Mouse (Mus musculus): ENCODE measurements around the gene Dennd6a. TPM values are rescaled to one million over a fixed set of nuclear protein-coding genes. Genes with fewer than 3 reads are reported as not detected.

Dennd6a gene
- total RNA-seq, 4 experiments from 2014 or later = 31.6 to 44.2 (median 40.0) TPM

DNA sequence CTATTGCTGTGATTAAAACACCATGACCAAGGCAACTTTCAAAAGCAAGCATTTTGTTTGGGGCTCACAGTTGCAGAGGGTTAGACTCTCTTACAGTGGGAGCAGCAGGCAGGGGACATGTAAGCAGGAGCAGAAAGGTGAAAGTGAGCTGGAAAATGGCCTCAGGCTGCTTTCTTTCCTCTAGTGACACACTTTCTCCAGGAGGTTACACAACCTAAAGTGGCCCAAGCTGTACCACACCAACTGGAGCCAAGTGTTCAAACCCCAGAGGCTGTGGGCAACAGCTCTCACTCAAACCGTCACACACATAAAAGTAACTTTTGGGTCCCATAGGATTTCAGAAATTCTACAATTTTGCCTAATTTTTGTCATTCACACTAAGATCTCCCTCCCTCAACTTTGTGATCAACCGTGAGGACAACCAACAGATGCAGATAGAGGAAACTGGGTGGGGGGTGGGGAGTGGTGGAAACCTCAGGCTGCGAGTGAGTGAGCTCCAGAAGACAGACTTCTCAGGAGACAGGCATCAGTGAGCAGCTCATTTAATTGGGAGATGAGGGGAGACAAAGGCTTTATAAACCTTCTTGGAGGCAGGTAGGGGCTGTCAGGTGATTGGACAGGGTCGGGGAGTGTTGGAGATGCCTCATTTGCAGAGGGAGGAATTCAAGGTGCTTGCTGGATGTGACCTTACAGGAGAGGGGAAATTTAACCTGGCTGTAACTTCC, 1.5 kb upstream of the Dennd6a start:
- DNase-seq = no peak

DNA sequence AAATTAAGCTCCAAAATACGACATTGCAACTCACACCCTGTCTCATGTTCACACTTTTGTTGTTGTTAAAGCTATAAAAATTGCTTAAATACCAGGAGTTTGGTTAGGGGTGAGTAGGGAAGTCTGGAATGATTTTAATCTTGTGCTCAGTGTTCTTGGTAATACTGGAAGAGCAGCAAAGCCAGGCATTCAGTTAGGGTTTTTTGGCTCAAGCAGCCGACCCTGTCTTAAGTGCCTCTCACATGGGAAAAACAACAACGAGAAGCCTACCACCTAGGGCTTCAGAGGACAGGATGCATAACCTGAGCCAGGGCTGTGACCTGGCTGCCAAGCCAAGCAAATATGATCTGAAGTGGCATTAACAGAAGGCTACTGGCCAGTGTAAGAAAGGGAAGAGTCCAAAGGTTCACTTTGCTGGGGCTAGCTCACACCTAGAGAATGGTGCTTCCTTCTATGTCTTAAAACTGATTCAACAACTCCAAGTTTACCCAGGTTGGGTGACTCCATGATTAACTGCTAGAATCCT, 2.7 kb downstream of the Dennd6a start:
- DNase-seq = no peak

GRCm38 (mm10) chr14:26578791-26579191, 5.1 kb downstream of the Dennd6a start:
- DNase-seq = no peak

DNA sequence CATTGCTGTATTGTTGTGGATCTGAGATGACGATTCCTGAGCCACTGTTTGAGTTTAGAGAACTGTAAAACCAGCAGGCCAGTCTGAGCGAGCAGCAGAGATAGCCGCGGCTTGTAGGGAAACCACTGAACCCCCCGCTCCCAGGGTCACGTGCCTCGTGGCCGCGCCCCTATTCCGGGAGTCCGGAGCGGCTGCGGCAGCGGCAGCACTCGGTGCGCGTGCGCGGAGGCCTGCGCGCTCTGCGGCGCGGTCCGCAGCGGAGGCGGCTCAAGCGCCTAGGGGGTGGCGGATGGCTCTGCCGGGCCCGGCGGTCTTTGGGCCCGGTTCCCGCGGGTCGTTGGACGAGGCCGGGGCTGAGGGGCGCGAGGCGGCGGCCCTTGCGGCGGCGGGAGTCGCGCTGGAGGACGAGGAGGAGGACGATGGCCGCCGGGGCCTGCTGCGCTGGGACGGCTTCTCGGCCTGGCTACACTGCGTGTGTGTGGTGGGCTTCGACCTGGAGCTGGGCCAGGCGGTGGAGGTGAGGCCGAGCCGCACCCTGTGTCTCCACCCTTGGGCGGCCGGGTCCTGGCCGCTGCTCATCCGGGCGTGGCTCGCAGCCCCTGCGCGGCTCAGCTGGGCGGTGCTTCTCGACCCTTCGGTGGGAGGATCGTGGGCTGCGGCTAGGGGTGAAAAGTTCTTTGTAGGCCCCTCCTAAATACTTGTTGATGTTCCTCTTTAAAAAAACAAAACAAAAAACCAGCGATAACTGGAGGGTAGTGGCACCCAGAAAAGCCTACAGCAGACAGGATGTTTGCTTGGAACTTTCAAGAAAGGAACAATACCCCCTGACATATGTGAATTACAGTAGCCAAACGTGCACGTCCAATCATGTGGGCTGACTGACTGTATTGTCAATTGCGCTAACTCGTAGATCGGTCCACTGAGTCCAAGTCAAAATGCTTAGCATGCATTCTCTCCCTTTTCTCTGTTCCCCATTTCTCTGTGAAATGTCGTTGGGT, 6.0 kb downstream of the Dennd6a start:
- DNase-seq = peak; percentile 85

DNA sequence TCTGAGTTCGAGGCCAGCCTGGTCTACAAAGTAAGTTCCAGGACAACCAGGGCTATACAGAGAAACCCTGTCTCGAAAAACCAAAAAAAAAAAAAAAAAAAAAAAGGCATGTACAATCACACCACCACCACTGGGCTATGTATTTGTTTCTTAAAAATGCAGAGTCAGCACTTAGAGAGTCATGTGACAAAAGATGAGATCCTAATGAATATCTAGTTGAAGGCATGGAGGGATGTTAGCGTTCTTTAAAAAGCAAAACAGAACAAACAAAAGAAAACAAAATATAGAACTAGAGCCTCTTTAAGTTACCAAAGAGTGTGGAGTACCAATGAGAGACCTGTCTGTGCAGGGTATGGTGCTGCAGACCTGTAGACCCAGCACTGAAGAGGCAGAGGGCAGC, 10.0 kb downstream of the Dennd6a start:
- DNase-seq = no peak

DNA sequence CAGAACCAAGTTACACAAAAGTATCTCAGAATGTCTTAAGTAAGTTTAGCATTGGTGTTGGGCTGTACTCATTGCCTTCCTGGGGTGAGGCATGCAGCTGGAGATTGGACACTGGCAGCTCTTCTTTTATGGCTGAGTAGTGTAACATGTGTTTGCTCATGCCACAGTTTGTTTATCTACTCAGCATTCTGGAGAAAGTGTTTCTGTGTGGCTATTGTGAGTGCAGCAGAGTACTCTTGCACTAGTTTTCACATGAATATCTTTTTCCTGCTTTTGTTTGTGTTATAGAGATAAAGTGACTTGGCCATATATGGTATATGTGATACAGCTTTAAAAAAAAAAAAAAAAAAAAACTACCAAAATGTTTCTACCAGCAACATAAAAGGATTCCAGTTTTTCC, 13.5 kb downstream of the Dennd6a start:
- DNase-seq = no peak

- no peak for DNase-seq
These were observed 17.7 kb downstream of the Dennd6a start for GRCm38 (mm10) chr14:26591353-26591752.

DNA sequence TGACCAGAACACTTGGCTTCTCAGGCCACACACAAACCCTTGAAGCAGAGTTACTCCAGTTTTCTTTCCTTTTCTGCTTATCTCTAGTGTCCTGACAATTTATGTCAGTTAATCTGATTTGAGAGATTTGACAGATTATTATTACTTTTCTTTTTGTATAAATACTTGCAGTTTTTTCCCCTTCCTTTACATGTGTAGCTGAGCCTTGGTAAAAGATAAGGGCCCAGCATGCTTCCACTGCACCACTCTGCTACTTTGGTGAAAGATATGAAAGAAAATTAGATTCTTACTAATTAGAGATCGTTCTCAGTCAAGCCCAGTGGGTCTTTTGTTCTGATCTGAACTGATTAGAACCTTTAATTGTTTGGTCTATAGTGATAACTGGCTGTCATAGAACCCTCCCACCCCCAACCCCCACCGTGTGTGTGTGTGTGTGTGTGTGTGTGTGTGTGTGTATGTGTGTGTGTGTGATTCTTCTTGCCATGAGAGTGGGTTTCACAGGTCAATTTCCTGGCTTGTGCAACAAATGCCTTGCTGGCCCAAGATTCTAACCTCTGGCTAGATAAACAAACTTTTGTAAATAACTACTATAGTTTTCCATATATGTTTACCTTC, 19.7 kb downstream of the Dennd6a start:
- DNase-seq = no peak

- DNase-seq = no peak
These were observed 21.5 kb downstream of the Dennd6a start for GRCm38 (mm10) chr14:26595167-26595566.

DNA sequence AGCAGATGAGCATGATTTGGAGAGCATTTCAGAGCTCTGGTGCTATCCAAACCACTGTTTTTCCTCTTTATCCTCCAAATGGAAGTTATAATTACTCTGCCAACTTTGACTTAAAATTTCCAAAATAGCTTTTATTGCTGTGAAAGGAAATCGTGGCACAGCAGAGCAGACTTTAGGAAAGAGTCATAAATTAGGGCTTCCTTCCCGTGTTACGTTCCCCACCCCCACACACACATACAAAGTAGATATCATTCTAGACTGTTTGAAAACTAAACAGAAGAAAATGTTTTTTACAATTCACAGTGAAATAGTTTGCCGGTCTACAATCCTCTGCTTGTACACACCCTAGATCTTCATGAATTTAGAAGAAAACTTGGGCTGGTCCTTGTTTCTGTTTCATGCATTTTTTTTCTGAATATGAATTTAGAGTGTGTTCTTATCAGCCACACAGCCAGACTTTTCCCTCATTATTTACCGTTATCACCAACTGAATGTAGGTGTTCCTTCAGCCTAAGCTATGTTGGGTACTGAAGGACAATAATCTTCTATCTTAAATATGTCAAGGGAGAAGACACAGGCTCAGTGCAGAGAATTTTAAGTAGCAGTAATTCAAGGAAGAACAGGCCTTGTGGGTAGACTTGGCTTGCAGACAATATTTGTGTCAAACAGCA, 22.2 kb downstream of the Dennd6a start:
- DNase-seq = no peak

- no peak for DNase-seq
These were observed 31.7 kb downstream of the Dennd6a start for GRCm38 (mm10) chr14:26605354-26605753.

DNA sequence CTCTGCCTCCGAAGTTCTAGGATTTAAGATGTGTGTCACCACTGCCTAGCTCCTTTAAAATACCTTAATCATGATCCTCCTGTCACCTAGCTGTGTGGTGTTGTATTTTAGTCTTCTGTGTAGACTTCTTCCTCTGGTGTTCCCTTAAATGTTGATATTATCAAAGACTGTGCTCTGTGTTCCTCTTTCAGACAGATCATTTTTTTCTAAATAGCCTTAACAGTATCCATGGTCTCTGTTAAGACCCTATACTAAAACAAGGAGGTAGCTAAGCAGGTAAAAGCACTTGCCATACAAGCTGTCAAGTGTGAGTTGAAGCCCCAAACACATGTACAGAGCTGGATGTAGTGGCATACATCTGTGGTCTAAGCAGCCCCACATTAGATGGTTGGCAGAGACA, 36.0 kb downstream of the Dennd6a start:
- DNase-seq = no peak

DNA sequence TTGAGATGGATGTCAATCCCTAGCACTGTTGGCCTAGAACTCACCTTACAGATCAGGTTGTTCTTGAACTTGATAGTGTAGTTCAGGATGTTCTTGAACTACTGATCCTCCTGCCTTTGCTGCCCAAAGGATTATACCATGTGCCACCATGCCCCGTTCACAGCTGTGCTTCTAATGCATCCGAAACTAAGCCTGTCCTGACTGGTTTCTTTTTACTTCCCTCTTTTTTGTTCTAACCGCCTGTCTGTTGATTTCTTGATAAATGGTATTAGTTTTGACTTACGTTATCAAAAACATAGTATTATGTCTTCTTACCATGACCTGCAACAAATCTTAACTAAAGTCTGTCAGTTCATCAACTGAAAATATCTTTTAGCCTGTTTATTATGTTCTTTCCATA, 37.0 kb downstream of the Dennd6a start:
- no peak for DNase-seq

DNA sequence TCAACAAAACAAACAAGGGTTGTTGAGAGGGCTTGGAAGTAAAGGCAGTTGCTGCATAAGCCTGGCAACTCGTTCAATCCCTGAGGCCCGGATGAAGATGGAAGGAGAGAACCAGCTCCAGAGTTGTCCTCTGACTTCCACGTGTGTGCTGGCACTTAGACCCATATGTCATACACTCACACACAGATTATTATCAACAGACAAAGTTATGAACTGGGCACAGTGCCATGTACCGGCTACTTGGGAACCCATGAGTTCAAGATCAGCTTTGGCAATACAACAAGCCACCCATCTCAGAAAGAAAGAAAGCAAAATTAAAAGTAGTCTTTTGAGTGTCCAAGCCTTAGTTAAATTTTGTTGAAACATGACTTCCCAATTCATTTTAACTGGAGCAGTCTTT, 51.6 kb downstream of the Dennd6a start:
- no peak for DNase-seq

DNA sequence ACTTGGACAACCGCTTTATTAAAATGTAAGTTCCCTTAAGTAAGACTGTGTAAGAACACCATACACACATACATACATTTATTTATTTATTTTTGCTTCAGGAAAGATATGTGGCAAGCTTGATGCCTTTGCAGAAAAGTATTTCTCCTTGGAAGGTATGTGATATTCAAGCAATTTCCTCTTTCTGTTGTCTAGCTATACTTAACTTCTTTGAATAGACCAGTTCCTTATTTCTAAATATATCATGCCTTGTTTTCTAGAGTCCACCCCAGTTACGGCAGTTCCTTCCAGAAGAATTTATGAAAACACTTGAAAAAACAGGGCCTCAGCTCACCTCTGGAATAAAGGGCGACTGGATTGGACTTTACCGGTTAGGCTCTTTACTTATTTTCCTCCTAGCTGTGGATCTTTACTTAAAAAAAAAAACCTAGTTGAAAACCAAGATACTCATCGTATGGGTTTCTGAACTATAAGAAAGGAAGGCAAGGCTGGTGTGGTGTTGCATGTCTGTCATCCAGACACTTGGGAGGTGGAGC, 53.0 kb downstream of the Dennd6a start:
- no peak for DNase-seq

DNA sequence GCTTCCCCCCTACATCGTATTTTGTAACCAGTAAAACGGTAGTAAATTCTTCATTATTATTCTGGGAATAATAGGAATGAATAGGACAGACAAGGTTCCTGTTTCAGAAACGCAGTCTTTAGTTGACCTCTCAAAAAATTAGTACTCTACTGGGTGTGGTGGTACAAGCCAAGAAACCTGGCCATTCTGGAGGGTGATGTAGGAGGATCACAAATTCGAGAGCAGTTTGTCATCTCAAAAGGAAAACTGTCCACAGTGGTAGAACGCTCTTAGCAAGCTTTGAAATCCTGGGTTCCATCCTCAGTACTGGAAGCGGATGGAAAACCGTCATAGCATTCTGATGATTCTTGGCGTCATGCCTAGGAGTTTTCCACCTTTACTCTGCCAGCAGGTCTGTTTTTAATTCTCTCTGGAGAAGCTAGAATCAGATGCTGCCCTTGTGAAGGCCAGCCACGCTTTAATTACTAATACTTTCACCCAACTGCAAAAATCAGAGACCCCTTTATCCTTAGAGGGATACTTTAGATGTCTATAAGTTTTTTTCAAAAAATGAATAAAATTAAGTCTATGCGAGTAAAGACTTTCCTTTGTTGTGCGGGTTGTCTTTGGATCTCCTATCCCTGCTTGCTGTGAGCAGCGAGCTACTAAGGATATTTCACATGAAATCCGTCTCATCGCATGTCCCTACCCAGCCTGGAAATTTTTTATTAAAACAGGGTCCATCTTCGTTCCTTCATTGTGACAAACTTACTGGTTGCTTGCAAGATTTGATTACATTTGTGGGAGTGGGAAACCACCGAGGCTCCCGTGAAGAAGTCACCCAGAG, 63.6 kb downstream of the Dennd6a start:
- peak; percentile 22 for DNase-seq

DNA sequence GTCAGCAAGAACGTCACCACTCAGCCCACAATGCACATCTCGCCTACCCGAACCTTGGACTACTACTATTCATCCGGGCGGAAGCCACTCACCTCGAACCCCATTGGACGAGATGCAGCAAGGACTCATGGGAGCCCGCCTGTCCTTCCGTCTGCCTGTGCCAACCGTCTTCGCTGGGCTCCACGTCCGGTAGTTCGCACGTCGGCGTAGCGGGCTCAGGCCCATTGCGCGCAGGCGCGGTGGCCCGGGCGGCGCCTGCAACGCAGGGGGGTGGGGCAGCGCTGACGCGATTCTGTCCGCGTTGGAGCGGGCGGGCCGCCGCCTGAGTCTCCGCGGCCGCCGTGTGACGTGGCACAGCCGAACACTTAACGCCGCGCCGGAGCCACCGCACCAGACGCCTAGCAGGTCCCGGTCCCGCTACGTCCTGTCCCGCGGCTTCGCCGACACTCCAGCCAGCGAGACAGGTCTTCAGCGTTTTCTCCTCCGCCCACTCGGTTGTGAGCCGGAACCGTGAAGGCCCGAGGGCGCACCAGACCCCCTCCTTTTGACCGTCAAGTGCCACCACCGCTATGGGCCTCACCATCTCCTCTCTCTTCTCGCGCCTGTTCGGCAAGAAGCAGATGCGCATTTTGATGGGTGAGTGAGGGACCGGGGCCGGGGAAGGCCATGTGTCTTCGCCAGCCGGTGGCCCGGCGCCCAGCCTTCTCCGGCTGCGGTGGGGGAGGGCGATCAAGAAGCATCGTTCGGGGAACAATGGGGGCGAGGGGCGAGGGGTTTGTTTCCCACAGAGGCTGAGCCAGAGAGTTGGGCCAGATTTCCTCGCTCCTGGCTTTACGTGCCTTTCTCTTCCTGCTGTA, 64.4 kb downstream of the Dennd6a start, which contains the start of gene Arf4:
Arf4 (plus strand) TSS at position 224 of the 857 bp plus-strand sequence.
- peak; percentile 99 for DNase-seq

DNA sequence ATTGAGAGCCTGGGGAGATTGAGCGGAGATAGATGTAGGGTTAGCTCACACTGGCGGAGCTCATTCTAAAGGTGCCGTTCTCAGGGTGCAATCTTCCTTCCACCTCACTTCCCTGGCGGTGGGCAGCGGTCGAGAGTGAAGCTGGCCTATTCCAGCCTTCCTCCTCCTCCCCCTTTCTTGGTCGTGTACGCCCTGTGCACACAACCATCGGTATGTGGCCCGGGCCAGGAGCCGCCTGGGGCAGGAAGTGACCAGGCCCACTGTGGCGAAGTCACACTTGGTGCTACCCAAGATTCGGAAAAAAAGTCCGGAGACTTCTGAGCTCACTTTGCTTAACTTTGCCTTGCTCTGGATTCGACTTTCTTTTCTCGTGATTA, 65.0 kb downstream of the Dennd6a start:
- peak; percentile 54 for DNase-seq

GRCm38 (mm10) chr14:26639251-26639650, 65.6 kb downstream of the Dennd6a start:
- no peak for DNase-seq

DNA sequence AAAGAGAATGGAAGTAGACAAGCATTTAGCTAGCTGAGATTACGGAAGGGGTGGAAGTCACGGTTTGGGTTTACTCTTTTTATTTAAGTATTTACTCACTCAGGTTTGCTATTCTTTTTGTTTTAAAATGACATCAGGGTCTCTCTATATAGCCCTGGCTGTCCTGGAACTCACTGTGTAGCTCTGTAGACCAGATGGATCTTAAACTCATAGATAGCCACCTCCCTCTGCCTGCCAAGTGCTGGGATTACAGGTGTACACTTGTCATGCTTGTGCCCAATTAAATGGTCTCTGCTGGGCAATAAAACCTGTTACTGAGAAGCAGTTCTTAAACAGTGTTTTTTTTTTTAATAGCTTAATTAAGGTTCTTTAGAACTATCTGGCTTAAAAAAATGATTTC, 66.3 kb downstream of the Dennd6a start:
- no peak for DNase-seq
